Mouse (Mus musculus) stomach, postnatal 0 days (tissue): Measurements from ENCODE around the gene Clp1.

Source experiments
- CTCF ChIP-seq: IDR thresholded peaks from 2 replicates; pipeline ENCODE4 v1.5.1; 2016; ENCODE audit warnings: antibody characterized with exemption, low read depth, mild to moderate bottlenecking, moderate library complexity
- EP300 ChIP-seq: optimal IDR thresholded peaks from 2 replicates; pipeline ENCODE3; 2016; ENCODE audit warnings: antibody characterized with exemption

- TF ChIP-seq CTCF = no peak
- TF ChIP-seq EP300 = no peak
These were observed 8.3 kb upstream of the Clp1 start for GRCm38 (mm10) chr2:84735346-84735920.
